9 mouse cellular contexts compared by ENCODE assay signal in the genomic region with DNA sequence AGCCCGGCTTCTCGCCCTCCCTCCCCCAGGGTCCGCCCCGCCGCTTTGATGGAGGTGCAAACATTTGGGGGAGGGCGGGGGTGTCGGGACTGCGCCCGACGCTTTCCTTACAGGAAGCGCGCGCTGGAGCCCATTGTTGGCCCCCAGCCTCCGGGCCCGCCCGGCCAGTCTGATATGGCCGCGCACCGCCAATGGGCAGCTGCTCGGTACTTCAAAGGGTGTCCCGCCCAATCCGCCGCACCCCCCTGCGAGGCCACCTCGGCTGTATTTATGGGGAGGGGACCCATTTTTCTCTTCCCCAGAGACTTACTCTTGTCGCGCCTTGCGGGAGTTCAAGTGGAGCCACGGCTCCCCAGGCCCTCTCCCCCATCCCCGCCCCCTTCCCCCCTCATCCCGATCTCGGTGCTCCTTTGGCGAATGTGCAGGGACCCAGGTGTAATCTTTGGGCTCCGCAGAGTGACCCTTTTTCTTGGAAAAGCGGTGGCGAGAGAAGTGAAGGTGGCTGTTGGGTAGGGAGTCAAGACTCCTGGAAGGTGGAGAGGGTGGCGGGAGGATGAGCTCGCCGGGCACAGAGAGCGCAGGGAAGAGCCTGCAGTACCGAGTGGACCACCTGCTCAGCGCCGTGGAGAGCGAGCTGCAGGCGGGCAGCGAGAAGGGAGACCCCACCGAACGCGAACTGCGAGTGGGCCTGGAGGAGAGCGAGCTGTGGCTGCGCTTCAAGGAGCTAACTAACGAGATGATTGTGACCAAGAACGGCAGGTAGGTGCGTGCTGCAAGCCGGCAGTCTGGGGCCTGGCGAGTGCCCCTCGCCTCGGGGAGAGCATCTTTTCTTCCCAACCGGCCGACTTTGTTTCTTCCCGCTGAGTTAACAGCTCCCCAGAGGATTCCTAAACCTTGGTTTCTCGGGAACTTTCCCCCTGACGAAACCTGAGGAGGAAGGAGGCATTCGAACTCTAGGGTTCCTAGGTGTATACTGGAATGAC. TPM values are rescaled to one million over a fixed set of nuclear protein-coding genes. Genes with fewer than 3 reads are reported as not detected.
DNase-seq lines count a peak whose midpoint lies in the region; ATAC-seq and TF ChIP-seq lines count a peak whose summit lies in the region.
"Had no signal": no experiment of that assay in that cellular context is flagged by ENCODE, and none has a peak within 500 bp of the region (broad histone marks: within the 10 kb centered on the region; RNA-seq: fewer than 3 reads in every experiment).

A gene (plus strand): TSS at position 446 of the 983 bp plus-strand sequence.

- H3K4me1 ChIP-seq in forebrain, embryonic 11.5 days (replicated peaks; ENCODE audit: control insufficient read depth, insufficient read depth, low read length) = peaks cover 7% of the 10 kb centered on the region; the same call in 1 of the 2 replicates
- peaks cover 45% of the 10 kb centered on the region for H3K4me1 ChIP-seq in limb, embryonic 10.5 days
- H3K4me1 ChIP-seq in neural tube, embryonic 15.5 days = peaks cover 29% of the 10 kb centered on the region

- H3K4me2 ChIP-seq in forebrain, embryonic 11.5 days (ENCODE audit: low read depth, low read length, severe bottlenecking) = peak within 1 kb of the TSS; percentile 41
- peak within 1 kb of the TSS; percentile 52 for H3K4me2 ChIP-seq in neural tube, embryonic 15.5 days

- no peaks in the 10 kb centered on the region for H3K36me3 ChIP-seq in forebrain, embryonic 11.5 days (ENCODE audit: control insufficient read depth, insufficient read depth, low read length)
- no peaks in the 10 kb centered on the region for H3K36me3 ChIP-seq in limb, embryonic 10.5 days
- H3K36me3 ChIP-seq in neural tube, embryonic 15.5 days = no peaks in the 10 kb centered on the region

- WGBS in forebrain, embryonic 11.5 days = under 1% methylated on average over 65 of the region's 65 CpGs
- WGBS in limb, embryonic 10.5 days = under 1% methylated on average over 65 of the region's 65 CpGs
- under 1% methylated on average over 60 of the region's 65 CpGs for WGBS in neural tube, embryonic 15.5 days

- TF ChIP-seq CTCF in left cerebral cortex, adult 2 months (IDR thresholded peaks at IDR 0.05) = no peak

- H3K9me3 ChIP-seq in forebrain, embryonic 11.5 days (ENCODE audit: control insufficient read depth, low read length) = no peaks in the 10 kb centered on the region
- no peaks in the 10 kb centered on the region for H3K9me3 ChIP-seq in limb, embryonic 10.5 days (replicated peaks)
- H3K9me3 ChIP-seq in neural tube, embryonic 15.5 days (replicated peaks) = no peaks in the 10 kb centered on the region

- H3K9ac ChIP-seq in forebrain, embryonic 11.5 days (ENCODE audit: low read length) = no peak within 1 kb of the TSS
- H3K9ac ChIP-seq in neural tube, embryonic 15.5 days (replicated peaks) = no peak within 1 kb of the TSS

- peak within 1 kb of the TSS; percentile 1; the same call in 1 of the 2 replicates for H3K4me3 ChIP-seq in left cerebral cortex, adult 2 months
- peak within 1 kb of the TSS; percentile 14; the same call in 1 of the 2 replicates for H3K4me3 ChIP-seq in forebrain, embryonic 11.5 days (ENCODE audit: low read depth, low read length)
- H3K4me3 ChIP-seq in limb, embryonic 10.5 days = peak within 1 kb of the TSS; percentile 55
- peak within 1 kb of the TSS; percentile 27 for H3K4me3 ChIP-seq in neural tube, embryonic 15.5 days (replicated peaks)

- H3K27me3 ChIP-seq in forebrain, embryonic 11.5 days (ENCODE audit: control insufficient read depth, insufficient read depth, low read length) = peaks cover 94% of the 10 kb centered on the region
- H3K27me3 ChIP-seq in limb, embryonic 10.5 days (ENCODE audit: low read depth, poor library complexity, severe bottlenecking) = peaks cover 100% of the 10 kb centered on the region
- H3K27me3 ChIP-seq in neural tube, embryonic 15.5 days (replicated peaks) = peaks cover 97% of the 10 kb centered on the region

- ATAC-seq in forebrain, embryonic 11.5 days (replicated peaks; ENCODE audit: low FRiP score) = no peak
- no peak for ATAC-seq in neural tube, embryonic 15.5 days (ENCODE audit: low FRiP score)
- ATAC-seq in cerebellum, adult (ENCODE audit: insufficient number of reproducible peaks, low FRiP score, low TSS enrichment) = no peak

- DNase-seq in left cerebral cortex, adult 2 months (ENCODE audit: extremely low spot score in 1 of 2, low spot score in 2 of 2) = no peak
- no peak for DNase-seq in left cerebral cortex, postnatal 4 days
- no peak for DNase-seq in forebrain, embryonic 11.5 days (ENCODE audit: low spot score)
- peak; percentile 64 for DNase-seq in limb, embryonic 10.5 days (ENCODE audit: low spot score)
- DNase-seq in gastrocnemius, adult 8-10 months (ENCODE audit: low spot score in 2 of 2) = no peak

- intact Hi-C loops in left cerebral cortex, adult 2 months (cut with DNase I) = no loop called here
- intact Hi-C loops in left cerebral cortex, postnatal 4 days (cut with DNase I) = no loop called here

- H3K27ac ChIP-seq in left cerebral cortex, adult 2 months = no peak within 1 kb of the TSS
- H3K27ac ChIP-seq in forebrain, embryonic 11.5 days (ENCODE audit: low read depth, low read length) = no peak within 1 kb of the TSS
- H3K27ac ChIP-seq in limb, embryonic 10.5 days = peak within 1 kb of the TSS; percentile 71
- H3K27ac ChIP-seq in neural tube, embryonic 15.5 days (replicated peaks) = no peak within 1 kb of the TSS

RNA-seq across cellular contexts. Expression of the gene that starts here (rescaled TPM):
- not detected for total RNA-seq in left cerebral cortex, adult 2 months (2021)
- total RNA-seq in left cerebral cortex, postnatal 4 days (2021) = under 1 TPM; 0.18 to 0.79 TPM
- polyA plus RNA-seq in forebrain, embryonic 11.5 days (2014; fragmentation: Nextera tagmentation; extraction: Ambion mirVana) = 0.36 and 0.67 TPM in 2 replicates
- 0.93 and 1.2 TPM in 2 replicates for polyA plus RNA-seq in limb, embryonic 10.5 days (2016; fragmentation: Nextera tagmentation; extraction: Ambion mirVana)
- 0.31 and 0.35 TPM in 2 replicates for polyA plus RNA-seq in neural tube, embryonic 15.5 days (2015; fragmentation: Nextera tagmentation; extraction: Ambion mirVana)
- not detected for total RNA-seq in gastrocnemius, adult 8-10 months (2022)
- total RNA-seq: gastrocnemius, adult 18-20 months; left cerebral cortex, adult 18-20 months had no signal

Comparison
In these comparisons a context has a peak if more than half of its experiments do, and no peak if none do; other contexts are left out.
1. H3K4me3 ChIP-seq: peak in every context shown above with its lines; median percentile 55 in limb, embryonic 10.5 days; 27 in neural tube, embryonic 15.5 days; 14 in forebrain, embryonic 11.5 days; 1 in left cerebral cortex, adult 2 months.